Mouse (Mus musculus) hindbrain, embryonic 14.5 days (tissue): ENCODE measurements around the gene Prkca. TPM values are rescaled to one million over a fixed set of nuclear protein-coding genes. Genes with fewer than 3 reads are reported as not detected.

Experiments used
- ATAC-seq: fragments of 200-750 bp; cut with Nextera tagmentation; 2 replicates; pipeline ENCODE4 v1.8.0; 2017; ENCODE audit warnings: moderate number of reproducible peaks, mild to moderate bottlenecking, moderate TSS enrichment, moderate library complexity; ENCODE audit not compliant: low FRiP score
- DNase-seq: peaks from one replicate; pipeline ENCODE4 v3.0.0-alpha.2; 2015; ENCODE audit warnings: low spot score
- H3K27ac ChIP-seq: fragments of 300-500 bp; sonication (generic); 2 replicates; pipeline ENCODE4 v1.5.1; 2014; ENCODE audit warnings: mild to moderate bottlenecking, moderate library complexity
- H3K27me3 ChIP-seq: fragments of 300-500 bp; sonication (generic); 2 replicates; pipeline ENCODE4 v1.6.1; 2014; ENCODE audit warnings: mild to moderate bottlenecking, low read length, mixed read lengths; ENCODE audit not compliant: control insufficient read depth, insufficient read depth
- H3K36me3 ChIP-seq: fragments of 300-500 bp; sonication (generic); replicated peaks from 2 replicates; pipeline ENCODE4 v1.6.1; 2014; ENCODE audit not compliant: control insufficient read depth, insufficient read depth
- H3K4me1 ChIP-seq: fragments of 300-500 bp; sonication (generic); replicated peaks from 2 replicates; pipeline ENCODE4 v1.6.1; 2014; ENCODE audit warnings: antibody characterized with exemption, low read length, mixed read lengths; ENCODE audit not compliant: control insufficient read depth, insufficient read depth
- H3K4me2 ChIP-seq: fragments of 300-500 bp; sonication (generic); replicated peaks from 2 replicates; pipeline ENCODE4 v1.6.1; 2014; ENCODE audit warnings: mild to moderate bottlenecking, moderate library complexity
- H3K4me3 ChIP-seq: fragments of 300-500 bp; sonication (generic); replicated peaks from 2 replicates; pipeline ENCODE4 v1.5.1; 2014; ENCODE audit warnings: mild to moderate bottlenecking, low read length
- H3K9ac ChIP-seq: fragments of 300-500 bp; sonication (generic); 2 replicates; pipeline ENCODE4 v1.6.1; 2014
- H3K9me3 ChIP-seq: fragments of 300-500 bp; sonication (generic); 2 replicates; pipeline ENCODE4 v1.6.1; 2016; ENCODE audit warnings: low read length; ENCODE audit not compliant: control insufficient read depth
- whole genome bisulfite sequencing: fragments of 180-500 bp; shearing (Covaris S2); extraction: QIAGEN DNeasy Blood & Tissue Kit; methylation state at CpG from one replicate; pipeline ENCODE4 v1.1.7; 2014; 5-methylcytosine and 5-hydroxymethylcytosine counted together
- polyA plus RNA-seq: library from polyadenylated mRNA; unstranded; fragments of >200 nt; fragmentation: Nextera tagmentation; extraction: Ambion mirVana; gene quantifications from 2 replicates; pipeline ENCODE4 v1.2.1, GENCODE M21; 2014

Prkca gene
- polyA plus RNA-seq, 1 experiment from 2014 or later = 9.1 TPM

DNA sequence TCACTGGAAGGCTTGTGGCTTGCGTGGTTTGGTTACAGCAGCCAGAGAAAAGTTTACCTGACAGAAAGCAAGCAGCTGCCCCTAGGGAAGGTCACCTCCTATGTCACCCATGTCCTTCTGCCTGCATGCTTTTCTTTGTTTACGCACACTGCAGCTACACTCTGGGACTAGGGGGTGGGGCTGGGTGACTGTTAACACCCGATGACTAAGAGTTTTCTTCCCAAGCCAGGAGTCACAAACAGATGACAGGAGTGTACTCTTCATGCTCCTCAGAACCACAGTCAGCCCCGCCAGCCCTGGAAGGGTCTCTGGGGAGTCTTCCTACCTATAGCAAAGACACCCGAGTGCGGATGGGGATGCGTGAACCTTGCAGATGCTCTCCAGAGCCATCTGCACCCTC lies 351.7 kb downstream of the Prkca start:
- Histone ChIP-seq H3K36me3 (no peaks in the 10 kb centered on the region), H3K9me3 (no peaks in the 10 kb centered on the region), H3K4me3 (no peak overlapping the region), H3K27me3 (no peaks in the 10 kb centered on the region), H3K9ac (peak overlapping the region; percentile 14; the same call in 1 of the 2 replicates), H3K27ac (no peak overlapping the region), H3K4me2 (no peak overlapping the region), H3K4me1 (peaks cover 7% of the 10 kb centered on the region; the same call in 1 of the 2 replicates)
- WGBS = 71% methylated on average over 7 of the region's 7 CpGs
- DNase-seq (no peak), ATAC-seq (no peak)

- ATAC-seq = no peak
- no peaks in the 10 kb centered on the region for H3K36me3 ChIP-seq
- no peak overlapping the region for H3K9ac ChIP-seq
- peaks cover 9% of the 10 kb centered on the region; the same call in 1 of the 2 replicates for H3K4me1 ChIP-seq
- no peak overlapping the region for H3K4me3 ChIP-seq
- H3K4me2 ChIP-seq = no peak overlapping the region
- H3K27me3 ChIP-seq = no peaks in the 10 kb centered on the region
- DNase-seq = no peak
- 91% methylated on average over 6 of the region's 6 CpGs for WGBS
- no peak overlapping the region for H3K27ac ChIP-seq
- no peaks in the 10 kb centered on the region for H3K9me3 ChIP-seq
Measured at GRCm38 (mm10) chr11:107989241-107989640, 354.5 kb downstream of the Prkca start.

DNA sequence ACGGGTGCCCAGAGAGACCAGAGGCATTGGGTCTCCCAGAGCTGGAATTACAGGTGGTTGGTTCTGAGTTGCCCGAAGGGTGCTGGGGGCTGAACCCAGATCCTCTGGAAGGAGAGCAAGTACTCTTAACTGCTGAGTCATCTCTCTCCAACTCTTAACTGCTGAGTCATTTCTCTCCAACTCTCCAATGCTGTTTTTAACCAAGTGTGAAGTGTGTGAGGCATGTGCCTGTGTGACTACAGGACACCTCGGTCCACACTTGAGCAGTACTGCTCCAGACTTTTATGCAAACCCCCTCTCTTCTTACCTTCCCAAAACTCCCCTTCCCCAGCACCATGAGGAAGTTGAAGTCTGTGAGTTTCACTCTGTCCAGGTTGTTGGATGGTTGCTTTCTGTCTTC lies 357.8 kb downstream of the Prkca start:
- Histone ChIP-seq H3K4me2 (no peak overlapping the region), H3K36me3 (no peaks in the 10 kb centered on the region), H3K9me3 (no peaks in the 10 kb centered on the region), H3K4me3 (no peak overlapping the region), H3K27me3 (0 out of 2 replicates have a peak, but pooled peaks cover 2% of the 10 kb centered on the region), H3K27ac (no peak overlapping the region), H3K4me1 (peaks cover 9% of the 10 kb centered on the region; the same call in 1 of the 2 replicates), H3K9ac (no peak overlapping the region)
- no peak for DNase-seq
- 91% methylated on average over 3 of the region's 3 CpGs for WGBS
- ATAC-seq = no peak

DNA sequence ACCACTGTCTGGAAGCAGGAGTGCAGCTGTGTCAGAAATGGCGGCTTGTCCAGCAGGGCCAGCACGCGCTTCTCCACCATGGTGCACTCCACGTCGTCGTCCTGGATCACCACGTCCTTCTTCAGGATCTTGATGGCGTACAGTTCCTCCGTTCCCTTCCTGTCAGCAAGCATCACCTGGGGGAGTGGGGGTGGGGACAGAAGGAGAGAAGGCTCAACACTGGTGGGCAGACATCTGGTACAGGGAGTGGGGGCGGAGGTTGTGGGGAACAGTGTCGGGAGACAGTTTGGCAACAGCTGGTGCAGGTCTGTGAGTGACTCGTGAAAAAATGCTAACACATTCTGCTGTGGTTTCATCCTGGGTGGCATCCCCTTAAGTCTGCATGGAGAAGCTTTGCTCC lies 359.8 kb downstream of the Prkca start:
- H3K9ac ChIP-seq = no peak overlapping the region
- no peak for DNase-seq
- no peak overlapping the region for H3K4me3 ChIP-seq
- no peaks in the 10 kb centered on the region for H3K36me3 ChIP-seq
- H3K9me3 ChIP-seq = no peaks in the 10 kb centered on the region
- no peak overlapping the region for H3K4me2 ChIP-seq
- H3K4me1 ChIP-seq = peaks cover 24% of the 10 kb centered on the region
- 0 out of 2 replicates have a peak, but pooled peaks cover 6% of the 10 kb centered on the region for H3K27me3 ChIP-seq
- no peak overlapping the region for H3K27ac ChIP-seq
- ATAC-seq = no peak
- 87% methylated on average over 12 of the region's 12 CpGs for WGBS

GRCm38 (mm10) chr11:107983224-107983623 lies 360.5 kb downstream of the Prkca start:
- 47% methylated on average over 5 of the region's 5 CpGs for WGBS
- Histone ChIP-seq H3K36me3 (no peaks in the 10 kb centered on the region), H3K27me3 (0 out of 2 replicates have a peak, but pooled peaks cover 6% of the 10 kb centered on the region), H3K9ac (no peak overlapping the region), H3K27ac (no peak overlapping the region), H3K4me3 (no peak overlapping the region), H3K4me1 (peaks cover 26% of the 10 kb centered on the region), H3K9me3 (no peaks in the 10 kb centered on the region), H3K4me2 (no peak overlapping the region)
- ATAC-seq (no peak), DNase-seq (no peak)

DNA sequence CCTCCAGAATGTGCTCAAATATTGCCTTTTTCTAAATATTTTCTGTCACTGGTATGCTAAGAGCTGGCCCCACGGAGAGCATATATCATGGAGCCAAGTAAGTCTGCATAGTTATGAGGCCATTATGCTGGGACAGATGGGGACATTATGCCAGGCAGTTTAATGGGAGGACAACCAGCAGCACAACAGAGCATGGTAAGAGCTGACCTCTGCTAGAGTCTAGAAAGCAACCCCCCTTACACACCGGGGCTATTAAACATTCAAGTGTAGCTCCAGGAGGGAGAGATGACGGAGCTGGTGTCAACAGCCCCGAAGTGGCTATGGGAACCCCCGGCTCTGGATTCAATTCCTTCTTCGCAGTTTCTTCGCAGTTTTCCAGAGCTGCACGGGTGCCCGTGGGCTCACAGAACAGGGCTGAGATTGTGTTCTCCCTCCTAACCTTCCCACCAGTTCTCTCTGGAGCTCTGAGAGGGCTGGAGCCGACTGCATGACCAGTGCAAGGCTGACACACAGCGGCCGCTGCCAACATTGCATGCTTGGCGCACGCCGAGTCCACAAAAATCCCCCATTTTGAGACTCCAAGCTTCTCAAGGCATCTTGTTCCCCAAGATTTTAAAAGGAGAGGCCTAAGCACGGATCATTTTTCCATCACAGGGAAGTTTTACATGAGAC lies 361.4 kb downstream of the Prkca start:
- H3K4me2 ChIP-seq = peak overlapping the region; percentile 8; the same call in 1 of the 2 replicates
- DNase-seq (peak; percentile 90), ATAC-seq (peak; percentile 83)
- no peak overlapping the region for H3K4me3 ChIP-seq
- no peaks in the 10 kb centered on the region for H3K9me3 ChIP-seq
- H3K4me1 ChIP-seq = peaks cover 26% of the 10 kb centered on the region
- 0 out of 2 replicates have a peak overlapping the region, but pooled peaks have one; percentile 2 for H3K9ac ChIP-seq
- no peak overlapping the region for H3K27ac ChIP-seq
- H3K36me3 ChIP-seq = peaks cover 8% of the 10 kb centered on the region
- 17% methylated on average over 16 of the region's 16 CpGs for WGBS
- 0 out of 2 replicates have a peak, but pooled peaks cover 6% of the 10 kb centered on the region for H3K27me3 ChIP-seq

GRCm38 (mm10) chr11:107979497-107980174 lies 364.1 kb downstream of the Prkca start:
- WGBS = 18% methylated on average over 22 of the region's 22 CpGs
- DNase-seq (no peak), ATAC-seq (no peak)

GRCm38 (mm10) chr11:107969943-107970342 lies 373.8 kb downstream of the Prkca start:
- DNase-seq (no peak), ATAC-seq (no peak)
- Histone ChIP-seq H3K4me2 (no peak overlapping the region), H3K36me3 (peaks cover 12% of the 10 kb centered on the region), H3K9me3 (no peaks in the 10 kb centered on the region), H3K4me1 (peaks cover 16% of the 10 kb centered on the region; the same call in 1 of the 2 replicates), H3K27ac (peak overlapping the region; percentile 27; the same call in 1 of the 2 replicates), H3K9ac (no peak overlapping the region), H3K27me3 (no peaks in the 10 kb centered on the region), H3K4me3 (no peak overlapping the region)
- 35% methylated on average over 10 of the region's 10 CpGs for WGBS

More at GRCm38 (mm10) chr11:107979497-107980174, 364.1 kb downstream of the Prkca start:
- Histone ChIP-seq H3K27me3 (0 out of 2 replicates have a peak, but pooled peaks cover 6% of the 10 kb centered on the region), H3K4me3 (no peak overlapping the region), H3K27ac (peak overlapping the region; percentile 20; the same call in 1 of the 2 replicates), H3K9ac (no peak overlapping the region; the same call in 1 of the 2 replicates), H3K9me3 (no peaks in the 10 kb centered on the region), H3K4me1 (peaks cover 22% of the 10 kb centered on the region), H3K4me2 (peak overlapping the region; percentile 19), H3K36me3 (peaks cover 20% of the 10 kb centered on the region)

DNA sequence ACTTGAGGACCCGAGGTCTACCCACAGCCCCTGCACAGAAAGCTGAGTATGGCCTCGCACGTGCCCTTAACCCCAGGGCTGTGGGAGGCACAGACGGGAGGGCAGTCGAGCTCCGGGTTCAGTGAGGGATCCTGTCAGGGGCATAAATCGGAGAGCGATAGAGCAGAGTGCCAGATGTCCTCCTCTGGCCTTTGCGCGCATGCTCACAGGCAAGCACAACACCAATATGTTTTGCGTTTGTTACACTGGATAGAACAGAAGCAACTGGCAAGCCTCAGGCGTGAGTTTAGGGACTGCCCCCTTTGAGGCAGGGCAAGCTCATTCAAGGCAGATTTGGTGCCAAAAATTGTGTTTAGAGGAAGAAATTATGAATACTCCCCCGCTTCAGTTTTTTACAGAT lies 375.6 kb downstream of the Prkca start:
- DNase-seq = no peak
- no peak overlapping the region for H3K27ac ChIP-seq
- no peaks in the 10 kb centered on the region for H3K9me3 ChIP-seq
- no peak for ATAC-seq
- 69% methylated on average over 13 of the region's 13 CpGs for WGBS
- H3K27me3 ChIP-seq = no peaks in the 10 kb centered on the region
- H3K36me3 ChIP-seq = no peaks in the 10 kb centered on the region
- H3K9ac ChIP-seq = no peak overlapping the region
- peaks cover 16% of the 10 kb centered on the region; the same call in 1 of the 2 replicates for H3K4me1 ChIP-seq
- no peak overlapping the region for H3K4me2 ChIP-seq
- H3K4me3 ChIP-seq = no peak overlapping the region
